Mouse (Mus musculus) midbrain, embryonic 11.5 days (tissue): ENCODE data around the gene Gm30083. TPM values are rescaled to one million over a fixed set of nuclear protein-coding genes. Genes with fewer than 3 reads are reported as not detected.

ENCODE experiments used
- ATAC-seq: fragments of 200-750 bp; cut with Nextera tagmentation; 2 replicates; pipeline ENCODE4 v1.8.0; 2017; ENCODE audit warnings: moderate TSS enrichment, moderate library complexity; ENCODE audit not compliant: low FRiP score
- DNase-seq: peaks from one replicate; pipeline ENCODE4 v3.0.0; 2015; ENCODE audit warnings: low spot score; ENCODE audit errors: missing footprints
- H3K27ac ChIP-seq: fragments of 300-500 bp; sonication (generic); 2 replicates; pipeline ENCODE4 v1.5.1; 2014; ENCODE audit warnings: low read depth, low read length
- H3K27me3 ChIP-seq: fragments of 300-500 bp; sonication (generic); 2 replicates; pipeline ENCODE4 v1.6.1; 2014; ENCODE audit warnings: mild to moderate bottlenecking, low read length, moderate library complexity, mixed read lengths; ENCODE audit not compliant: control insufficient read depth, insufficient read depth
- H3K36me3 ChIP-seq: fragments of 300-500 bp; sonication (generic); 2 replicates; pipeline ENCODE4 v1.6.1; 2014; ENCODE audit warnings: mild to moderate bottlenecking, low read length, moderate library complexity, mixed read lengths; ENCODE audit not compliant: control insufficient read depth, insufficient read depth
- H3K4me1 ChIP-seq: fragments of 300-500 bp; sonication (generic); 2 replicates; pipeline ENCODE4 v1.6.1; 2014; ENCODE audit warnings: low read length; ENCODE audit not compliant: control insufficient read depth, insufficient read depth
- H3K4me2 ChIP-seq: fragments of 300-500 bp; sonication (generic); 2 replicates; pipeline ENCODE4 v1.6.1; 2014; ENCODE audit warnings: mild to moderate bottlenecking, moderate library complexity
- H3K4me3 ChIP-seq: fragments of 300-500 bp; sonication (generic); 2 replicates; pipeline ENCODE4 v1.5.1; 2014; ENCODE audit warnings: low read depth, low read length
- H3K9ac ChIP-seq: fragments of 300-500 bp; sonication (generic); 2 replicates; pipeline ENCODE4 v1.6.1; 2014; ENCODE audit warnings: low read length
- H3K9me3 ChIP-seq: fragments of 300-500 bp; sonication (generic); 2 replicates; pipeline ENCODE4 v1.6.1; 2016; ENCODE audit warnings: low read length; ENCODE audit not compliant: control insufficient read depth
- WGBS: fragments of 180-500 bp; shearing (Covaris S2); extraction: QIAGEN DNeasy Blood & Tissue Kit; methylation state at CpG from one replicate; pipeline ENCODE4 v1.1.7; 2014; 5-methylcytosine and 5-hydroxymethylcytosine counted together
- polyA plus RNA-seq: library from polyadenylated mRNA; unstranded; fragments of >200 nt; fragmentation: Nextera tagmentation; extraction: Ambion mirVana; gene quantifications from 2 replicates; pipeline ENCODE4 v1.2.1, GENCODE M21; 2014

Gene Gm30083
- polyA plus RNA-seq: not detected in 2 replicates

GRCm38 (mm10) chr14:34015063-34015462 is at the start of gene Gm30083:
Gm30083 (minus strand) TSS chr14:34015182.
- H3K4me1 ChIP-seq: no peaks in the 10 kb centered on the region
- no peak within 1 kb of the TSS for H3K4me2 ChIP-seq
- 83% methylated on average over 3 of the region's 3 CpGs for WGBS
- no peaks in the 10 kb centered on the region for H3K9me3 ChIP-seq
- DNase-seq (no peak), ATAC-seq (no peak)
- no peaks in the 10 kb centered on the region for H3K36me3 ChIP-seq
- no peak within 1 kb of the TSS for H3K4me3 ChIP-seq
- H3K27me3 ChIP-seq: no peaks in the 10 kb centered on the region
- H3K9ac ChIP-seq: no peak within 1 kb of the TSS
- H3K27ac ChIP-seq: no peak within 1 kb of the TSS

GRCm38 (mm10) chr14:34052516-34052915 is 37.5 kb upstream of the Gm30083 start, which contains the start of gene Antxrl:
Antxrl (plus strand) TSS chr14:34052707.
- Histone ChIP-seq H3K9ac (no peak within 1 kb of the TSS), H3K4me2 (no peak within 1 kb of the TSS), H3K36me3 (no peaks in the 10 kb centered on the region), H3K4me3 (no peak within 1 kb of the TSS), H3K27ac (no peak within 1 kb of the TSS), H3K27me3 (no peaks in the 10 kb centered on the region), H3K4me1 (no peaks in the 10 kb centered on the region), H3K9me3 (no peaks in the 10 kb centered on the region)
- no peak for DNase-seq
- WGBS: 93% methylated on average over 6 of the region's 6 CpGs
- no peak for ATAC-seq

GRCm38 (mm10) chr14:34050101-34050779 is 35.3 kb upstream of the Gm30083 start:
- DNase-seq: no peak
- H3K27ac ChIP-seq: no peak overlapping the region
- H3K27me3 ChIP-seq: no peaks in the 10 kb centered on the region
- H3K9ac ChIP-seq: no peak overlapping the region
- WGBS: 82% methylated on average over 5 of the region's 5 CpGs
- H3K4me2 ChIP-seq: no peak overlapping the region
- H3K4me3 ChIP-seq: no peak overlapping the region
- no peaks in the 10 kb centered on the region for H3K36me3 ChIP-seq
- no peaks in the 10 kb centered on the region for H3K4me1 ChIP-seq
- ATAC-seq: no peak
- no peaks in the 10 kb centered on the region for H3K9me3 ChIP-seq

- 63% methylated on average over 3 of the region's 3 CpGs for WGBS
- Histone ChIP-seq H3K36me3 (no peaks in the 10 kb centered on the region), H3K27me3 (no peaks in the 10 kb centered on the region), H3K9me3 (no peaks in the 10 kb centered on the region), H3K4me1 (no peaks in the 10 kb centered on the region), H3K27ac (no peak overlapping the region), H3K9ac (no peak overlapping the region), H3K4me3 (no peak overlapping the region), H3K4me2 (no peak overlapping the region)
- ATAC-seq: no peak
- DNase-seq: no peak
Measured at GRCm38 (mm10) chr14:34043341-34043740, 28.4 kb upstream of the Gm30083 start.

- WGBS: 81% methylated on average over 4 of the region's 4 CpGs
- Histone ChIP-seq H3K9me3 (no peaks in the 10 kb centered on the region), H3K9ac (no peak overlapping the region), H3K4me1 (no peaks in the 10 kb centered on the region), H3K27ac (no peak overlapping the region), H3K36me3 (no peaks in the 10 kb centered on the region), H3K4me3 (no peak overlapping the region), H3K4me2 (no peak overlapping the region), H3K27me3 (no peaks in the 10 kb centered on the region)
- ATAC-seq: no peak
- DNase-seq: no peak
Measured at GRCm38 (mm10) chr14:34041241-34041640, 26.3 kb upstream of the Gm30083 start.

GRCm38 (mm10) chr14:34033841-34034610 is 19.0 kb upstream of the Gm30083 start:
- 89% methylated on average over 8 of the region's 8 CpGs for WGBS
- DNase-seq (no peak), ATAC-seq (no peak)
- H3K27ac ChIP-seq: no peak overlapping the region
- H3K4me2 ChIP-seq: no peak overlapping the region
- no peak overlapping the region for H3K4me3 ChIP-seq
- H3K9me3 ChIP-seq: no peaks in the 10 kb centered on the region
- H3K4me1 ChIP-seq: no peaks in the 10 kb centered on the region
- no peaks in the 10 kb centered on the region for H3K27me3 ChIP-seq
- H3K36me3 ChIP-seq: no peaks in the 10 kb centered on the region
- H3K9ac ChIP-seq: no peak overlapping the region

- Histone ChIP-seq H3K4me2 (no peak overlapping the region), H3K4me1 (no peaks in the 10 kb centered on the region), H3K27me3 (no peaks in the 10 kb centered on the region), H3K4me3 (no peak overlapping the region), H3K9ac (no peak overlapping the region), H3K27ac (no peak overlapping the region), H3K36me3 (no peaks in the 10 kb centered on the region), H3K9me3 (no peaks in the 10 kb centered on the region; the same call in 1 of the 2 replicates)
- 86% methylated on average over 2 of the region's 2 CpGs for WGBS
- DNase-seq (no peak), ATAC-seq (no peak)
Measured at GRCm38 (mm10) chr14:34026710-34027109, 11.7 kb upstream of the Gm30083 start.

GRCm38 (mm10) chr14:34016938-34017337 is 2.0 kb upstream of the Gm30083 start:
- no peak for DNase-seq
- WGBS: 79% methylated on average over 2 of the region's 2 CpGs
- H3K4me1 ChIP-seq: no peaks in the 10 kb centered on the region
- H3K27me3 ChIP-seq: no peaks in the 10 kb centered on the region
- H3K4me2 ChIP-seq: no peak overlapping the region
- no peaks in the 10 kb centered on the region for H3K9me3 ChIP-seq
- no peak overlapping the region for H3K9ac ChIP-seq
- no peak overlapping the region for H3K27ac ChIP-seq
- ATAC-seq: no peak
- no peaks in the 10 kb centered on the region for H3K36me3 ChIP-seq
- no peak overlapping the region for H3K4me3 ChIP-seq

- no peak for ATAC-seq
- 99% methylated on average over 4 of the region's 4 CpGs for WGBS
- Histone ChIP-seq H3K27me3 (no peaks in the 10 kb centered on the region), H3K9me3 (no peaks in the 10 kb centered on the region), H3K9ac (no peak within 1 kb of the TSS), H3K4me3 (no peak within 1 kb of the TSS), H3K27ac (no peak within 1 kb of the TSS), H3K4me2 (no peak within 1 kb of the TSS), H3K4me1 (no peaks in the 10 kb centered on the region), H3K36me3 (no peaks in the 10 kb centered on the region)
- no peak for DNase-seq
Measured at GRCm38 (mm10) chr14:34016381-34016780, 1.4 kb upstream of the Gm30083 start, which contains the start of gene Gm5460. Gm5460 (plus strand) TSS chr14:34016758.
